Mouse (Mus musculus) brain, adult 2 months (tissue): Measurements from ENCODE around the gene Vmn2r116.
A peak's percentile ranks its signal among the peaks of the same experiment; 100 is the strongest.
"Not testable (repeated sequence)": the region's sequence is repeated elsewhere in the genome, so short reads cannot be mapped to it uniquely, and the experiment has no call there.

Experiments used
- DNase-seq: peaks from one replicate; pipeline ENCODE4 v3.0.0; 2011; ENCODE audit warnings: low read depth, low spot score

Vmn2r116 gene

DNA sequence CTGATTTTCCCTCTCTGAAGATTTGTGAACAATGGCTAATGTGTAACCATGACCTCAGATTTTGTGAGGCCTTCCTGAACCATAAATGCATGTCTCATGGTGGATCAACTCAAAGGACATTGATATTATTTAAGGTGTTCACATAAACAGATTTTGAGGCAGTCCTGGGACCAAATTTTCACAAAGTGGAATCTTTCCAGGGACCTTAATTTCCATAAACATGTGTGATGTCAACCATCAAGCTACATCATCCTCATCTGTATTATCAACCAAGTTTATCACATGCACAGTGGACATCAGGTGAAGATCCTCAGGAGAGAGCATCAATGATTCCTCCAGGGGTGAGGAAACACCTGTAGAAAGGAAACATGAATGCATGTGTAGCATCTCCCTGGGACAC, at the start of gene Vmn2r116:
Gene Vmn2r116, plus strand, starts transcription at position 301 of the 400 bp plus-strand sequence.
- not testable (repeated sequence) for DNase-seq

GRCm38 (mm10) chr17:23343441-23343840, 41.0 kb upstream of the Vmn2r116 start, which contains the start of gene Vmn2r115:
Gene Vmn2r115, plus strand, starts transcription at chr17:23343741.
- not testable (repeated sequence) for DNase-seq

DNA sequence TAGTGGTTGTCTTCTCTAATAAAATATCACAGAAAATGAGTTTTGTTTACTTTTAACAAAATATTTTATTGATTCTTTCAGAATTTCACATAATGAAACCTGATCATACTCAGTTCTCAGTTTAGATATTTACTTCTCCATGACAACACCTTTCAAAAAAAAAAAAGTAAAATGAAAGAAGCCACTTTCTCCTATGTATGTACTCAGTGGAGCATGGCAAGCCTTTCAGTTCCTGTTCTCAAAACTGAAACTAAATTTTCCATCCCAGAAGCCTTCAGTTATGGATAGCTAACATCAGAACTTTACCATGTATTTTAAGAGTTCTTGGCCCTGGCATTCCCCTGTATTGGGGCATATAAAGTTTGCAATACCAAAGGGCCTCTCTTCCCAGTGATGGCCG, 32.8 kb upstream of the Vmn2r116 start:
- DNase-seq = no peak

- DNase-seq = peak; percentile 0
Observed at GRCm38 (mm10) chr17:23433150-23433679, 48.8 kb downstream of the Vmn2r116 start.
